Mouse (Mus musculus): ENCODE data around the gene Rftn2. TPM values are rescaled to one million over a fixed set of nuclear protein-coding genes. Genes with fewer than 3 reads are reported as not detected.

The Rftn2 gene
- polyA plus RNA-seq, 1 experiment, result 0.85 TPM

GRCm38 (mm10) chr1:55144338-55144737, 82.2 kb downstream of the Rftn2 start:
- H3K27ac ChIP-seq (ENCODE audit: insufficient read depth, low read depth, low read length), result no peak overlapping the region
- no peaks in the 10 kb centered on the region for H3K27me3 ChIP-seq (ENCODE audit: control insufficient read depth, insufficient read depth, low read length)
- H3K4me1 ChIP-seq (ENCODE audit: control insufficient read depth, insufficient read depth, insufficient read length, low read length), result no peaks in the 10 kb centered on the region
- WGBS, result 93% methylated on average over 4 of the region's 4 CpGs
- TF ChIP-seq CTCF (IDR thresholded peaks at IDR 0.05; ENCODE audit: extremely low read depth, insufficient read length, insufficient replicate concordance, low read depth, low read length), result no peak
- H3K4me3 ChIP-seq (ENCODE audit: low read depth, low read length), result no peak overlapping the region
- H3K36me3 ChIP-seq (ENCODE audit: control insufficient read depth, insufficient read depth, low read length), result peaks cover 30% of the 10 kb centered on the region

DNA sequence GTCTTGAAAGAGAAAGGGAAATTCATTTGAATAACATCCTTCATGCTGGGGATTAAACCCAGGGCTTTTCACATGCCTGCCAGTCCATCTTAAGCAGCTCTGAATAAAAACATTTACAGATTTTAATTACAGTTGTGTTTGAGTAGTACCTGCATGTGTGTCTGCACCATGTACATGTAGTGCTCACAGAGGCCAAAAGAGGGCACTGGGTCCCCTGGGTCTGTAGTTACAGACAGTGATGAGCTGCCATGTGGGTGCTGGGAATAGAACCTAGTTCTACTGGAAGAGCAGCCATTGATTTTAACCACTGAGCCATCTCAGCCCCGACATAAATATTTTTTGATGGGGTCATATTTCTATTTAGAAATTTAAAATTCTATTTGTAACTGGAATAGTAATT, 90.7 kb downstream of the Rftn2 start:
- Histone ChIP-seq H3K27ac (ENCODE audit: insufficient read depth, low read depth, low read length) (no peak overlapping the region), H3K4me3 (ENCODE audit: low read depth, low read length) (no peak overlapping the region), H3K4me1 (ENCODE audit: control insufficient read depth, insufficient read depth, insufficient read length, low read length) (peaks cover 5% of the 10 kb centered on the region; the same call in 1 of the 2 replicates), H3K27me3 (ENCODE audit: control insufficient read depth, insufficient read depth, low read length) (no peaks in the 10 kb centered on the region), H3K36me3 (ENCODE audit: control insufficient read depth, insufficient read depth, low read length) (peaks cover 17% of the 10 kb centered on the region)
- 100% methylated on average over 1 of the region's 1 CpGs for WGBS
- no peak for TF ChIP-seq POLR2A (IDR thresholded peaks at IDR 0.05; ENCODE audit: low read depth, low read length)
- TF ChIP-seq CTCF (IDR thresholded peaks at IDR 0.05; ENCODE audit: extremely low read depth, insufficient read length, insufficient replicate concordance, low read depth, low read length), result no peak

DNA sequence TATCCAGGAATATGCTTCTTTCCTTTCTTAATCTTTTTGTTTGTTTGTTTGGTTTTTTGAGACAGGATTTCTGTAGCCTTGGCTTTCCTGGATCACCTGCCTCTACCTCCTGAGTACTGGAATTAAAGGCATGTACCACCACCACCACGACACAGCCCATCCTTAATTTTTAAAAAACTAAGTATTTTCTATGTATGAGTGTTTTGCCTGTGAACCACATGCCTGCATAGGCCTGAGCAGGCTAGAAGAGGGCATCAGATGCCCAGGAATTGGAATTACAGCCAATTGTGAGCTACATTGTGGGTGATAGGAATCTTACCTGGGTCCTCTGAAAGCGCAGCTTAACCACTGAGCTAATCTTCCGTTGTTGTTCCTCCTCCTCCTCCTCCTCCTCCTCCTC, 92.3 kb downstream of the Rftn2 start:
- no peak for TF ChIP-seq CTCF (IDR thresholded peaks at IDR 0.05; ENCODE audit: extremely low read depth, insufficient read length, insufficient replicate concordance, low read depth, low read length)
- TF ChIP-seq POLR2A (IDR thresholded peaks at IDR 0.05; ENCODE audit: low read depth, low read length), result no peak
- H3K27me3 ChIP-seq (ENCODE audit: control insufficient read depth, insufficient read depth, low read length), result no peaks in the 10 kb centered on the region
- no peak overlapping the region for H3K27ac ChIP-seq (ENCODE audit: insufficient read depth, low read depth, low read length)
- 91% methylated on average over 3 of the region's 3 CpGs for WGBS
- peaks cover 5% of the 10 kb centered on the region; the same call in 1 of the 2 replicates for H3K4me1 ChIP-seq (ENCODE audit: control insufficient read depth, insufficient read depth, insufficient read length, low read length)
- H3K4me3 ChIP-seq (ENCODE audit: low read depth, low read length), result no peak overlapping the region
- peaks cover 12% of the 10 kb centered on the region for H3K36me3 ChIP-seq (ENCODE audit: control insufficient read depth, insufficient read depth, low read length)

- WGBS, result 37% methylated on average over 2 of the region's 2 CpGs
- Histone ChIP-seq H3K4me1 (ENCODE audit: control insufficient read depth, insufficient read depth, insufficient read length, low read length) (peaks cover 5% of the 10 kb centered on the region; the same call in 1 of the 2 replicates), H3K36me3 (ENCODE audit: control insufficient read depth, insufficient read depth, low read length) (peaks cover 11% of the 10 kb centered on the region), H3K27me3 (ENCODE audit: control insufficient read depth, insufficient read depth, low read length) (no peaks in the 10 kb centered on the region), H3K4me3 (ENCODE audit: low read depth, low read length) (no peak overlapping the region), H3K27ac (ENCODE audit: insufficient read depth, low read depth, low read length) (no peak overlapping the region)
- TF ChIP-seq POLR2A (IDR thresholded peaks at IDR 0.05; ENCODE audit: low read depth, low read length) (no peak), CTCF (IDR thresholded peaks at IDR 0.05; ENCODE audit: extremely low read depth, insufficient read length, insufficient replicate concordance, low read depth, low read length) (no peak)
These were observed 93.4 kb downstream of the Rftn2 start for GRCm38 (mm10) chr1:55133173-55133572.

DNA sequence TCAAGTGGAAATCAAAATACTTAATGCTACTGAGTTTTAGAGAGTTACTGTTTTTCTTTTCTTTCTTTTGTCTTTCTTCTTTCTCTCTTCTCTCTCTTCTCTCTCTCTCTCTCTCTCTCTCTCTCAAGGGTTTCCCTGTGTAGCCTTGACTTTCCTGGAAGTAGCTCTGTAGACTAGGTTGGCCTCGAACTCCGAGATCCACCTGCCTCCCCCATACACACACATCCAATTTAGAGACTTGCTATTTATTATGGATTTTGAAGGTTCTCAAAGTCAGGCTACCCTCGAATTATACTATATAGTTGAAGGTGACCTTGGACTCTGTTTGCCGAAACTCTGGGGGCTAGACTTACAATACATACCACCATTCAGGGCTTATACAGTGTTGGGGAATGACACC, 94.3 kb downstream of the Rftn2 start:
- TF ChIP-seq POLR2A (IDR thresholded peaks at IDR 0.05; ENCODE audit: low read depth, low read length) (no peak), CTCF (IDR thresholded peaks at IDR 0.05; ENCODE audit: extremely low read depth, insufficient read length, insufficient replicate concordance, low read depth, low read length) (no peak)
- peaks cover 5% of the 10 kb centered on the region; the same call in 1 of the 2 replicates for H3K4me1 ChIP-seq (ENCODE audit: control insufficient read depth, insufficient read depth, insufficient read length, low read length)
- H3K27me3 ChIP-seq (ENCODE audit: control insufficient read depth, insufficient read depth, low read length), result no peaks in the 10 kb centered on the region
- no peak overlapping the region for H3K4me3 ChIP-seq (ENCODE audit: low read depth, low read length)
- H3K27ac ChIP-seq (ENCODE audit: insufficient read depth, low read depth, low read length), result 0 out of 2 replicates have a peak overlapping the region, but pooled peaks have one; percentile 8
- WGBS, result 23% methylated on average over 4 of the region's 4 CpGs
- H3K36me3 ChIP-seq (ENCODE audit: control insufficient read depth, insufficient read depth, low read length), result peaks cover 5% of the 10 kb centered on the region; the same call in 1 of the 2 replicates

GRCm38 (mm10) chr1:55131424-55132014, 95.1 kb downstream of the Rftn2 start:
- H3K4me1 ChIP-seq (ENCODE audit: control insufficient read depth, insufficient read depth, insufficient read length, low read length), result peaks cover 5% of the 10 kb centered on the region; the same call in 1 of the 2 replicates
- peak overlapping the region; percentile 93 for H3K4me3 ChIP-seq (ENCODE audit: low read depth, low read length)
- no peak for TF ChIP-seq CTCF (IDR thresholded peaks at IDR 0.05; ENCODE audit: extremely low read depth, insufficient read length, insufficient replicate concordance, low read depth, low read length)
- TF ChIP-seq POLR2A (IDR thresholded peaks at IDR 0.05; ENCODE audit: low read depth, low read length), result no peak
- H3K27ac ChIP-seq (ENCODE audit: insufficient read depth, low read depth, low read length), result peak overlapping the region; percentile 91
- H3K36me3 ChIP-seq (ENCODE audit: control insufficient read depth, insufficient read depth, low read length), result 0 out of 2 replicates have a peak, but pooled peaks cover 4% of the 10 kb centered on the region
- no peaks in the 10 kb centered on the region for H3K27me3 ChIP-seq (ENCODE audit: control insufficient read depth, insufficient read depth, low read length)
- under 1% methylated on average over 47 of the region's 47 CpGs for WGBS

DNA sequence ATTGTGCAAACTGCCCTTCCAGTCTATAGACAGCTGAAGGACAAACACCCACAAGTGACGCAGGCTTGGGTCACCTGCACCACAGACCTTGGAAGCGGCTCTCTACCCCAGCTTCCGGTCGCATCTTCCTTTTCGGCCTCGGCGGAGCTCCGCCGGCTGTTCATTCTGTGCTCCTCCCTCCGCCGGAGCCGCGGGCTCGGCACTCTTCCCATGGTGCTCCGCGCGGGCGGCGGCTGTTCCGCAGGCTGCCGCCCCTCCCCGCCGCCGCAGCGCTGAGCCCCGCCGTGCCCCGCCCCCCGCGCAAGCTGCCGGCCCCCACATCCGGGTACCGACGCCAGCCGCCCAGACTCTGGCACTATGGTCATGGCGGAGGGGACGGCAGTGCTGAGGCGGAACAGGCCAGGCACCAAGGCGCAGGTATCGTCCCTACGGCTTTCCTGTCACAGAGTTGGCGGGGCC, 95.6 kb downstream of the Rftn2 start, which contains the start of gene Mob4:
Gene Mob4 (plus strand): TSS at position 289 of the 459 bp plus-strand sequence.
- peak; percentile 80 for TF ChIP-seq POLR2A (IDR thresholded peaks at IDR 0.05; ENCODE audit: low read depth, low read length)
- no peak for TF ChIP-seq CTCF (IDR thresholded peaks at IDR 0.05; ENCODE audit: extremely low read depth, insufficient read length, insufficient replicate concordance, low read depth, low read length)
- Histone ChIP-seq H3K4me1 (ENCODE audit: control insufficient read depth, insufficient read depth, insufficient read length, low read length) (peaks cover 5% of the 10 kb centered on the region; the same call in 1 of the 2 replicates), H3K27me3 (ENCODE audit: control insufficient read depth, insufficient read depth, low read length) (no peaks in the 10 kb centered on the region), H3K4me3 (ENCODE audit: low read depth, low read length) (peak within 1 kb of the TSS; percentile 93), H3K36me3 (ENCODE audit: control insufficient read depth, insufficient read depth, low read length) (0 out of 2 replicates have a peak, but pooled peaks cover 4% of the 10 kb centered on the region), H3K27ac (ENCODE audit: insufficient read depth, low read depth, low read length) (peak within 1 kb of the TSS; percentile 91)
- under 1% methylated on average over 42 of the region's 42 CpGs for WGBS
